Mouse (Mus musculus) limb, embryonic 14.5 days (tissue): ENCODE results near the gene Cfap58. TPM values are rescaled to one million over a fixed set of nuclear protein-coding genes. Genes with fewer than 3 reads are reported as not detected.

ENCODE experiments used
- ATAC-seq: fragments of 200-750 bp; cut with Nextera tagmentation; 2 replicates; pipeline ENCODE4 v1.8.0; 2017; ENCODE audit warnings: low read depth, moderate number of reproducible peaks, moderate TSS enrichment; ENCODE audit not compliant: low FRiP score
- DNase-seq: peaks from one replicate; pipeline ENCODE4 v3.0.0-alpha.2; 2015; ENCODE audit warnings: low spot score
- H3K27ac ChIP-seq: fragments of 300-500 bp; sonication (generic); replicated peaks from 2 replicates; pipeline ENCODE4 v1.5.1; 2014; ENCODE audit warnings: low read depth, mild to moderate bottlenecking, low read length, moderate library complexity, mixed read lengths
- H3K27me3 ChIP-seq: fragments of 300-500 bp; sonication (generic); 2 replicates; pipeline ENCODE4 v1.6.1; 2014; ENCODE audit warnings: low read length, mixed read lengths; ENCODE audit not compliant: control insufficient read depth, insufficient read depth
- H3K36me3 ChIP-seq: fragments of 300-500 bp; sonication (generic); 2 replicates; pipeline ENCODE4 v1.6.1; 2014; ENCODE audit warnings: mild to moderate bottlenecking, low read length, moderate library complexity, mixed read lengths; ENCODE audit not compliant: control insufficient read depth, insufficient read depth
- H3K4me1 ChIP-seq: fragments of 300-500 bp; sonication (generic); 2 replicates; pipeline ENCODE4 v1.6.1; 2014; ENCODE audit warnings: antibody characterized with exemption, low read length, mixed read lengths; ENCODE audit not compliant: control insufficient read depth, insufficient read depth
- H3K4me2 ChIP-seq: fragments of 300-500 bp; sonication (generic); replicated peaks from 2 replicates; pipeline ENCODE4 v1.6.1; 2014; ENCODE audit warnings: low read depth, mild to moderate bottlenecking, low read length, moderate library complexity; ENCODE audit not compliant: severe bottlenecking
- H3K4me3 ChIP-seq: fragments of 300-500 bp; sonication (generic); replicated peaks from 2 replicates; pipeline ENCODE4 v1.5.1; 2014; ENCODE audit warnings: low read length
- H3K9ac ChIP-seq: fragments of 300-500 bp; sonication (generic); 2 replicates; pipeline ENCODE4 v1.6.1; 2014; ENCODE audit warnings: mild to moderate bottlenecking, low read depth, low read length, moderate library complexity; ENCODE audit not compliant: severe bottlenecking
- H3K9me3 ChIP-seq: fragments of 300-500 bp; sonication (generic); 2 replicates; pipeline ENCODE4 v1.6.1; 2016; ENCODE audit warnings: low read length; ENCODE audit not compliant: control insufficient read depth
- POLR2A ChIP-seq: fragments of 200-500 bp; IDR thresholded peaks from 2 replicates; pipeline ENCODE4 v1.8.0; 2012; ENCODE audit warnings: inconsistent platforms, mild to moderate bottlenecking, moderate library complexity, borderline replicate concordance; ENCODE audit not compliant: insufficient read depth, insufficient read length; ENCODE audit errors: extremely low read depth
- WGBS: fragments of 180-500 bp; shearing (Covaris S2); extraction: QIAGEN DNeasy Blood & Tissue Kit; methylation state at CpG from one replicate; pipeline ENCODE4 v1.1.7; 2014; 5-methylcytosine and 5-hydroxymethylcytosine counted together
- polyA plus RNA-seq, 2 experiments: library from polyadenylated mRNA; depleted of rRNA in 1 of 2; stranded (reverse) in 1 of 2; unstranded in 1 of 2; fragments of >200 nt; fragmentation: Nextera tagmentation in 1 of 2; extraction: Ambion mirVana in 1 of 2; gene quantifications; 2 replicates each; pipeline versions ENCODE4 v1.2.1 to v1.2.3; 2012 to 2014

Cfap58 gene
- polyA plus RNA-seq, 2 experiments, result 0.05 to 0.07 TPM

- H3K27me3 ChIP-seq, result no peaks in the 10 kb centered on the region
- WGBS, result 2% methylated on average over 10 of the region's 10 CpGs
- no peak for DNase-seq
Measured at GRCm38 (mm10) chr19:47909387-47910116, 27.9 kb upstream of the Cfap58 start.

GRCm38 (mm10) chr19:47910117-47910618, 27.3 kb upstream of the Cfap58 start:
- no peak overlapping the region for H3K27ac ChIP-seq
- H3K9me3 ChIP-seq, result no peaks in the 10 kb centered on the region
- no peak overlapping the region for H3K4me3 ChIP-seq
- no peak for TF ChIP-seq POLR2A
- DNase-seq (no peak), ATAC-seq (no peak)
- 41% methylated on average over 4 of the region's 4 CpGs for WGBS
- peaks cover 3% of the 10 kb centered on the region; the same call in 1 of the 2 replicates for H3K36me3 ChIP-seq
- peaks cover 22% of the 10 kb centered on the region for H3K4me1 ChIP-seq
- H3K9ac ChIP-seq, result peak overlapping the region; percentile 60; the same call in 1 of the 2 replicates
- peak overlapping the region; percentile 51 for H3K4me2 ChIP-seq
- H3K27me3 ChIP-seq, result no peaks in the 10 kb centered on the region

More at GRCm38 (mm10) chr19:47909387-47910116, 27.9 kb upstream of the Cfap58 start:
- ATAC-seq, result peak; percentile 76
- Histone ChIP-seq H3K4me2 (peak overlapping the region; percentile 51), H3K4me3 (peak overlapping the region; percentile 28), H3K4me1 (peaks cover 22% of the 10 kb centered on the region), H3K9me3 (no peaks in the 10 kb centered on the region), H3K36me3 (peaks cover 3% of the 10 kb centered on the region; the same call in 1 of the 2 replicates), H3K9ac (peak overlapping the region; percentile 60), H3K27ac (peak overlapping the region; percentile 82)
- TF ChIP-seq POLR2A, result no peak

GRCm38 (mm10) chr19:47910751-47911150, 26.7 kb upstream of the Cfap58 start:
- H3K27ac ChIP-seq, result no peak overlapping the region
- 80% methylated on average over 4 of the region's 4 CpGs for WGBS
- no peak for ATAC-seq

GRCm38 (mm10) chr19:47913344-47913743, 24.1 kb upstream of the Cfap58 start:
- Histone ChIP-seq H3K36me3 (peaks cover 3% of the 10 kb centered on the region; the same call in 1 of the 2 replicates), H3K27ac (no peak overlapping the region), H3K27me3 (no peaks in the 10 kb centered on the region), H3K4me3 (no peak overlapping the region), H3K4me2 (no peak overlapping the region), H3K9ac (no peak overlapping the region), H3K4me1 (peaks cover 40% of the 10 kb centered on the region), H3K9me3 (no peaks in the 10 kb centered on the region)
- no peak for TF ChIP-seq POLR2A
- ATAC-seq, result no peak
- 73% methylated on average over 7 of the region's 7 CpGs for WGBS
- DNase-seq, result no peak

More at GRCm38 (mm10) chr19:47910751-47911150, 26.7 kb upstream of the Cfap58 start:
- Histone ChIP-seq H3K9me3 (no peaks in the 10 kb centered on the region), H3K36me3 (peaks cover 3% of the 10 kb centered on the region; the same call in 1 of the 2 replicates), H3K4me2 (no peak overlapping the region), H3K9ac (no peak overlapping the region), H3K4me3 (no peak overlapping the region), H3K27me3 (no peaks in the 10 kb centered on the region), H3K4me1 (peaks cover 22% of the 10 kb centered on the region)
- DNase-seq, result no peak
- TF ChIP-seq POLR2A, result no peak

GRCm38 (mm10) chr19:47914191-47914590, 23.3 kb upstream of the Cfap58 start:
- Histone ChIP-seq H3K27me3 (no peaks in the 10 kb centered on the region), H3K9me3 (no peaks in the 10 kb centered on the region), H3K9ac (no peak overlapping the region), H3K4me2 (no peak overlapping the region), H3K27ac (no peak overlapping the region), H3K36me3 (peaks cover 3% of the 10 kb centered on the region; the same call in 1 of the 2 replicates), H3K4me1 (peaks cover 32% of the 10 kb centered on the region), H3K4me3 (no peak overlapping the region)
- ATAC-seq (no peak), DNase-seq (no peak)
- no peak for TF ChIP-seq POLR2A
- 87% methylated on average over 4 of the region's 4 CpGs for WGBS
